Comparison of ENCODE assay signal across 8 mouse cellular contexts in the genomic region with DNA sequence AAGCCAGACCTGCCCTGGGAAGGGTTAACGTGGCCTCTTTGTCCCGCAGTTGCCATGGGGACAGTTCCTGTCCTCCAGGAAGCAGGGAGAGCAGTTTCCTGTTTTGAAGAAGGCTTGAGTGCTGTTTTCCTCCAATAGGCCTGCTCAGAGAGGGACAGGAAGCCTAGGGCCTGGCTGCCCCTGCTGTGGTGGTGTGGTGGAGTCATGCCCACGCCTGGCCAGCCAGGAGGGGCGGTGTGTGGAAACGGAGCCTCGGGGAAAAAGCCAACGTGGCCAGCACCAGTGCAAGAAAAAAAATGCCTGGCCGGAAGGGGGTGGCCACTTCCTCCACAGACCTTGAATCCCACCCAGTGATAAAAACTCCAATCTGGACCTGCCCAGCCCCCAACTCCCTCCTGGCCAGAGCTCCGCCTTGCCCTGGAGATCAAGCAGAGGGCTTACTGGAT. TPM values are rescaled to one million over a fixed set of nuclear protein-coding genes. Genes with fewer than 3 reads are reported as not detected.
DNase-seq lines count a peak whose midpoint lies in the region; ATAC-seq lines count a peak whose summit lies in the region.

No protein-coding gene starts in this region.

- peaks cover 29% of the 10 kb centered on the region for H3K27me3 ChIP-seq in heart, embryonic 13.5 days (replicated peaks)

- no peaks in the 10 kb centered on the region for H3K9me3 ChIP-seq in heart, embryonic 13.5 days

- no peak for ATAC-seq in CD4-positive, CD25-positive, alpha-beta regulatory T cell, adult 4 months
- peak; percentile 77 for ATAC-seq in common myeloid progenitor, adult 5-6 weeks (replicated peaks; ENCODE audit: low read depth, poor library complexity, severe bottlenecking)
- ATAC-seq in heart, embryonic 13.5 days (ENCODE audit: extremely low read depth, insufficient number of reproducible peaks, low FRiP score, low TSS enrichment), result peak; percentile 64

- no peaks in the 10 kb centered on the region for H3K36me3 ChIP-seq in heart, embryonic 13.5 days

- H3K4me2 ChIP-seq in heart, embryonic 13.5 days, result no peak overlapping the region

- H3K4me1 ChIP-seq in heart, embryonic 13.5 days, result peaks cover 29% of the 10 kb centered on the region

- H3K9ac ChIP-seq in heart, embryonic 13.5 days, result no peak overlapping the region

- peak; percentile 6 for DNase-seq in CD4-positive, CD25-positive, alpha-beta regulatory T cell, adult 2 months (ENCODE audit: low read depth, low spot score)
- DNase-seq in kidney, postnatal 10 days, result peak; percentile 83
- peak; percentile 89 for DNase-seq in lung, postnatal 36 days
- peak; percentile 16 for DNase-seq in thymus, postnatal 4 days
- DNase-seq in cerebellum, adult 18-20 months, result no peak

- no peak overlapping the region for H3K4me3 ChIP-seq in heart, embryonic 13.5 days

- H3K27ac ChIP-seq in heart, embryonic 13.5 days (replicated peaks), result peak overlapping the region; percentile 88

- 35% methylated on average over 9 of the region's 9 CpGs for WGBS in heart, embryonic 13.5 days

RNA-seq across cellular contexts. Expression of gene Fgd5, which starts 6.5 kb away (rescaled TPM):
- under 1 TPM in 1 of 2 experiments, not detected in 1; 0.08 TPM for polyA plus RNA-seq in CD4-positive, CD25-positive, alpha-beta regulatory T cell, adult 4 months (2017; shearing (Covaris generic))
- total RNA-seq in common myeloid progenitor, adult 5-6 weeks (2017), result 0.55 and 2.6 TPM in 2 replicates
- 11.4 and 12.0 TPM in 2 replicates for polyA plus RNA-seq in heart, embryonic 13.5 days (2015; fragmentation: Nextera tagmentation; extraction: Ambion mirVana)

Comparison
In these comparisons a context has a peak if more than half of its experiments do, and no peak if none do; other contexts are left out.
1. DNase-seq: peak in CD4-positive, CD25-positive, alpha-beta regulatory T cell, adult 2 months (single experiment), kidney, postnatal 10 days (single experiment), lung, postnatal 36 days (single experiment) and thymus, postnatal 4 days (single experiment); none in cerebellum, adult 18-20 months (0 of 2).
2. RNA of gene Fgd5, which starts 6.5 kb away (polyA plus RNA-seq): 11.4 to 12.0 TPM in heart, embryonic 13.5 days; 0.08 TPM in CD4-positive, CD25-positive, alpha-beta regulatory T cell, adult 4 months; every median in the first group is over 10 times any median in the second.